Mouse (Mus musculus) embryonic stem cell, embryonic (primary cell): Measurements from ENCODE around the gene Arid2.
"Not testable (repeated sequence)": the region's sequence is repeated elsewhere in the genome, so short reads cannot be mapped to it uniquely, and the experiment has no call there.

Source experiments
- CTCF ChIA-PET, 4 experiments: fragments of 300-600 bp in 2 of 4; fragments of 350-600 bp in 2 of 4; sonication (Branson Sonifier 250); formaldehyde crosslinking; loops; one replicate each; lab custom pipeline; 2022; ENCODE audit warnings: inconsistent platforms in 2 of 4; lab: Charles Lee
- POLR2A ChIA-PET, 4 experiments: fragments of 300-600 bp in 2 of 4; fragments of 350-600 bp in 2 of 4; sonication (Branson Sonifier 250); formaldehyde crosslinking; loops; one replicate each; lab custom pipeline; 2022; ENCODE audit warnings: antibody characterized with exemption in 4 of 4, inconsistent platforms in 1 of 4; lab: Charles Lee

Arid2 gene

DNA sequence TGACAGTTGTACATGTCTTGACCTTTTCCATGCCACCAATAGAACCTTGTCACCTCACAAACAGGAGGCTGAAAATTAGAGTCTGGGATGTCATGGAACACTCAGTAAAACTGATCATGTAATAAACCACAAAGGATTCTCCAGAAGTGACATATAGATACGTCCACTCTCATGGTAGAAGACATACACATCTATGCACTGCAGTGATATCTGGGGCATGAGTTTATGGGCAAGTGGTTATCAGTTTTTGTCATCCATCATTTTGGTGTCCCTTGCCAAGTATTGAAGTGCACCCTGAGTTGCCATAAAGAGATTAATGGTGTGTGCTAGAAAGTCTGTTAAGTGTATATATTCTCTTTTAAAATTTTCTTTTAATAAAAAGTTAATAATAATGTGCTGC, 25.6 kb downstream of the Arid2 start:
- ChIA-PET CTCF (no interaction called here), POLR2A (interaction anchor here in 1 of 4 experiments (1.1 kb wide), 1 partner anchor 21 kb away, joined by 3 read pairs; no protein-coding TSS in a partner anchor)

- CTCF ChIA-PET, result no interaction called here
- POLR2A ChIA-PET, result interaction anchor here in 1 of 4 experiments (0.5 kb wide), 1 partner anchor 82 kb away, joined by 3 read pairs; no protein-coding TSS in a partner anchor
These were observed 28.3 kb downstream of the Arid2 start for GRCm38 (mm10) chr15:96315664-96316063.

GRCm38 (mm10) chr15:96319335-96319734, 32.0 kb downstream of the Arid2 start:
- ChIA-PET POLR2A (interaction anchor here in 2 of 4 experiments (0.6 to 0.7 kb wide), 2 partner anchors 11 to 12 kb away, joined by 3 read pairs; no protein-coding TSS in a partner anchor), CTCF (no interaction called here)

GRCm38 (mm10) chr15:96325726-96326328, 38.5 kb downstream of the Arid2 start:
- POLR2A ChIA-PET, result interaction anchor here in 2 of 4 experiments (1.0 to 1.3 kb wide), 2 partner anchors 17 to 146 kb away, joined by 3 to 4 read pairs; no protein-coding TSS in a partner anchor
- CTCF ChIA-PET, result interaction anchor here in 2 of 4 experiments (0.6 to 0.7 kb wide), 2 partner anchors 316 to 553 kb away, joined by 3 to 13 read pairs; no protein-coding TSS in a partner anchor

DNA sequence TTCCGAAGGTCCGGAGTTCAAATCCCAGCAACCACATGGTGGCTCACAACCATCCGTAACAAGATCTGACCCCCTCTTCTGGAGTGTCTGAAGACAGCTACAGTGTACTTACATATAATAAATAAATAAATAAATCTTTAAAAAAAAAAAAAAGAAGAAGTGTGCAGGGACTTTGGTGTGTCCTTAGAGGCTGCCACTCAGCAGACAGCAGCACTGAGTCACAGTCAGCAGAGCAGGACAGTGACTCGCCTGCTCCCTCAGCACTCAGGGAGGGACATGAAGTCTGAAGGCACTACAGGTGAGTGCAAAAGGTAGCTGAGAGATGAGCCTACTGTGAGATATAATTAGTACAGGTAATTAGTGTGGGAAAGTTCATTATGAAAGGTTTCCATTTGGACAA, 41.4 kb downstream of the Arid2 start:
- CTCF ChIA-PET, result not testable (repeated sequence)
- POLR2A ChIA-PET, result interaction anchor here in 1 of 4 experiments (0.6 kb wide), 1 partner anchor 319 kb away, joined by 3 read pairs; no protein-coding TSS in a partner anchor

GRCm38 (mm10) chr15:96330536-96330935, 43.2 kb downstream of the Arid2 start:
- CTCF ChIA-PET, result no interaction called here
- POLR2A ChIA-PET, result interaction anchor here (0.5 to 1.3 kb wide), 9 partner anchors 9 to 546 kb away, joined by 3 to 5 read pairs (median 3); no protein-coding TSS in a partner anchor

DNA sequence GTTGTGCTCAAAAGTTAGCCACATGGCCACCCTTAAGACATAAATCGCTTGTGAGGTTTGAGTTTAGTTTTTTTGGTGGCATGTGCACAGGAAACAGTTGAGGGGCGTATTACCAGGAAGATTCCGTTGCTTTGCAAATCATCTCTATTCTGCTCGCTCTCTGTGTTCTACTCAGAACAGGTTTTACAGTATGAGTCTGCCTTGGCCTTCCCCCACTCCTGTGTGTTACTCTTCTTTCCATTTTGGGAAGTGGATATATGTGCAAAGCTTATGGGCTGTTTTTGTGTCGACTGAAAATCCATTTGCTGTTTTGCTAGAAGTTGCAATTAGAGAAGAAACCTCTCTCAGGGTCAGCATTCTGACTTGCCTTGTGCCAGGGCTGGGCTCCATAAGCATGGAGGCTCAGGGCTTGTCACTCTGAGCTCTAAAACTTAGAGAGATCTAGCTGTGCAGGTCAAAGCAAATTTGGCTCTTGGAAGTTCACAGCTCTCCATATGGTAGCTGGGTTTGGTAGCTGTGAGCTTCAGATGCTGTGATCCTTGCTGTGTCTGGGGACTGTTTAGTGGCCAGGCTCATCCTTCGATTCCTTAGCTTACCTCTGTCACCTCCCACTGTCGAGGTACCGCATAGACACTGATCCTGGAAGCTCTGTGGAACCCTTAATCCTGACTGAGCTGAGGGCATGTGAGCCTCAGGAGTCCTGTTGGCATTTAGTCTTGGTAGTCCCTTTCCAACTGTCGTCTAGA, 45.3 kb downstream of the Arid2 start:
- ChIA-PET POLR2A (interaction anchor here in 2 of 4 experiments (0.5 to 2.0 kb wide), 17 partner anchors 9 to 1735 kb away, joined by 3 to 5 read pairs (median 3); no protein-coding TSS in a partner anchor), CTCF (interaction anchor here in 2 of 4 experiments (0.6 to 0.8 kb wide), 2 partner anchors 11 to 133 kb away, joined by 3 to 6 read pairs; no protein-coding TSS in a partner anchor)

DNA sequence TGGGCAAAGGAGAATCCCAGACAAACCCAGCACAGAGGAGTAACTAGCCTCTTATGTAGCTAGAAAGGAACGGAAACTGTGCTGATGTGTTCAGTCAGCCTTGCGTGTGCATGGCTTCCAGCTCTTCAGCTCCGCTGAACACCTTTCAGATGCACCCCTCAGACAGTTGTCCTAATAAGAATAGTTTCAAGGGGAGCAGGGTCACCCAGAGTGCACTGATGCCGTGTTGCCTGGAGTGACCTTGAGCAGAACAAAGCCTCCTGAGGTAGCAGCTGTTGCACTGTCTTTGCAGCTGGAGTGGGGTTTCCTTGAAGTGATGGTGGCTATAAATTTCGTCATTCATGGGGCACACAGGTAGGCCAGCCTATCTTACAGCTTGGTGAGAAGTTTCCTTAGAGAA, 46.0 kb downstream of the Arid2 start:
- ChIA-PET CTCF (interaction anchor here in 2 of 4 experiments (0.6 to 0.8 kb wide), 3 partner anchors 12 to 133 kb away, joined by 3 to 6 read pairs (median 3); no protein-coding TSS in a partner anchor), POLR2A (interaction anchor here in 3 of 4 experiments (0.5 to 2.0 kb wide), 18 partner anchors 9 to 1735 kb away, joined by 3 to 5 read pairs (median 3); no protein-coding TSS in a partner anchor)

DNA sequence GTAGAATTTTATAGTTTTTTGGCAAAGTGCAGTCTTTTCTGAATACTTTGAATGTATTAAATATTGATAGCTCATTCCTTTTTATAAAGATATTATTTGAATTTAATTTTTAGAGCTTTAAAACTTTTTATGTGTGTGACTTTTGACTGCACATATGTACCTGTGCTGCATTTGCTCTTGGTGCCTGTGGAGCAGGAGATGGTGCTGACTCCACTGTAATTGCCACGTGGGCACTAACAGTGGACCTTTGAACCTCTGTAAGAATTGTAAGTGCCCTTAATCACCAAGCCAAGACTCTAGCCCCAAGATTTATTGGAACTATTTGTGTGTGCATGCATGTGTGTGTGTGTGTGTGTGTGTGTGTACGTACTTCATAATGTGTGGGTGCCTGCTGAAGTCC, 53.6 kb downstream of the Arid2 start:
- CTCF ChIA-PET, result no interaction called here
- POLR2A ChIA-PET, result interaction anchor here in 1 of 4 experiments (0.6 to 1.1 kb wide), 2 partner anchors 38 to 55 kb away, joined by 3 to 5 read pairs; no protein-coding TSS in a partner anchor

GRCm38 (mm10) chr15:96342097-96342496, 54.8 kb downstream of the Arid2 start:
- ChIA-PET POLR2A (interaction anchor here in 3 of 4 experiments (0.6 to 1.5 kb wide), 12 partner anchors 9 to 672 kb away, joined by 3 to 12 read pairs (median 4); no protein-coding TSS in a partner anchor), CTCF (interaction anchor here in 2 of 4 experiments (0.6 kb wide), 3 partner anchors 327 to 574 kb away, joined by 3 to 7 read pairs (median 4); no protein-coding TSS in a partner anchor)

GRCm38 (mm10) chr15:96342871-96343270, 55.6 kb downstream of the Arid2 start:
- CTCF ChIA-PET, result no interaction called here

DNA sequence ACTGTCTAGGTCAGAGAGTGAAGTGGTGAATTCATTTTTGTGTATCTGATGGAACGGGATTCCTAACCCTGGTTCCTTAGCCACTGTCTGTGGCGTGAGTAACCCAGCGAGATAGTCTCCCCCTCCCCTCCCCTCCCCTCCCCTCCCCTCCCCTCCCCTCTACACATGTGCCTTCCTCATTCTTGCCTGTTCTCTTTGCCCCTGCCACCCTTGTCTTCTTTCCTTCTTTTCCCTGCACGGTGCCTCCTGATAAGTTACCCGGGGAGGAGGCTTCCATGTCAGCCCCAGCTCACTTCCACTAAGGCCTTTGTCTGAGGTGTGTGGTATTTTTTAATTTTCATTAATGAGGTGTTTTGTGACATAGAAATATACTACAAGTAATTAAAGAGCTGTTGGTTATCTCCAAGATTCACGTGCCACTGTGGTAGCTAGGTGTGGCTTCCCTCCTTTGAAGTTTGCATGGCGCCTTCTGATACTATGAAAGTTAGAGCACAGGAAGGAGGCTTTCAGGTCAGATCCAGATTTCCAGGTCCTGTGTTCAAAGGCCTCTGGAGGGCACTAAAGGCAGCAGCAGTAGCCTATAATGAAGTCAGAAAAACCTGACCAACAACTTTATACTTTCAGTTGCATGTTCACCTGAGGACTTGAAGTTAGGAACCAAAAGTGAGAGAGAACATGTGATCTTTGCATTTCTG, 57.4 kb downstream of the Arid2 start:
- ChIA-PET POLR2A (interaction anchor here in 2 of 4 experiments (0.5 to 1.6 kb wide), 5 partner anchors 26 to 194 kb away, joined by 3 to 5 read pairs (median 4); no protein-coding TSS in a partner anchor), CTCF (interaction anchor here in 2 of 4 experiments (0.6 to 1.1 kb wide), 2 partner anchors 33 to 526 kb away, joined by 3 to 7 read pairs; no protein-coding TSS in a partner anchor)

More at GRCm38 (mm10) chr15:96342871-96343270, 55.6 kb downstream of the Arid2 start:
- POLR2A ChIA-PET, result interaction anchor here in 1 of 4 experiments (1.3 to 1.5 kb wide), 2 partner anchors 16 to 18 kb away, joined by 3 to 4 read pairs; no protein-coding TSS in a partner anchor

GRCm38 (mm10) chr15:96345312-96345849, 58.1 kb downstream of the Arid2 start:
- POLR2A ChIA-PET, result interaction anchor here in 2 of 4 experiments (0.5 to 1.6 kb wide), 11 partner anchors 13 to 195 kb away, joined by 3 to 5 read pairs (median 3); no protein-coding TSS in a partner anchor

DNA sequence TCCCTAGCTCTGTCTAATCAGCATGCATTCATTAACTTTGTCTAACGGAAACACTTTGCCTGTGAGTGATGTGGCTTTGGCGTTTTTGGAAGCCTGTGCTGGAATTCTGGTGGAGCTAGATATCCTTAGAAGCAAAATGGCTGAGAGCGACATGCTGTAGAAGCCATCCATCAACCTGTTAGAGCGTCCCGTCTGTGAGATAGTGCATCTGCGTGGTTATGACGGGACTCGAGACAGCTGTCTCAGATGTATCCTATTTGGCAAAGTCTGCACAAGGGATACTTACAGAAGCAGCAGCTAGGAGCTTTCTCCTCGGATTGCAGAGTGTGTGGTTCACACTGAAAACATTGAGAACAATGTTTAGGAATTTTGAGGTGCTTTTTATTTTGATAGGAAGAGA, 64.1 kb downstream of the Arid2 start:
- POLR2A ChIA-PET, result interaction anchor here in 1 of 4 experiments (0.9 to 1.1 kb wide), 3 partner anchors 9 to 57 kb away, joined by 3 to 5 read pairs (median 3); no protein-coding TSS in a partner anchor
- CTCF ChIA-PET, result interaction anchor here in 1 of 4 experiments (1.4 kb wide), 1 partner anchor 22 kb away, joined by 5 read pairs; no protein-coding TSS in a partner anchor

More at GRCm38 (mm10) chr15:96345312-96345849, 58.1 kb downstream of the Arid2 start:
- CTCF ChIA-PET, result interaction anchor here in 2 of 4 experiments (0.6 to 1.1 kb wide), 4 partner anchors 32 to 526 kb away, joined by 3 to 7 read pairs (median 4); no protein-coding TSS in a partner anchor

DNA sequence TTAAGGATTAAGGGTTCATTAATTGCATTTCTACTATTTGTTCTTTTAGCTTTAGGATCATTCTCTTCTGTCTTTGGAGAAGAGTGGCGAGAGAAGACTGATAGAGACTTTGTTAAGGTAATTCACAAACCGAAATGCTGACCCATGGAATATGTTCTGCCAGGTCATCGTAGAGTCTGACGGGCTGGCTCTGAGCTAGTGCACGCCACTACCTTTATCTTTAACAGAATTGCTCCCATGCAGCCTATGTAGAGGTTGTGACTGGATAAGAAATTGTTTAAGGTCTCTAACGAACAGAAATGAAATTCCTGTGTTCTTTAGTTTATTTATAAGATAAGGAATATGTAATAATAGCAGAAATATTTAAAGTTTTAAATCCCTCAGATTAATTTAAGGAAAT, 71.6 kb downstream of the Arid2 start:
- POLR2A ChIA-PET, result interaction anchor here in 2 of 4 experiments (1.4 to 1.7 kb wide), 3 partner anchors 10 to 73 kb away, joined by 3 to 4 read pairs (median 3); no protein-coding TSS in a partner anchor

DNA sequence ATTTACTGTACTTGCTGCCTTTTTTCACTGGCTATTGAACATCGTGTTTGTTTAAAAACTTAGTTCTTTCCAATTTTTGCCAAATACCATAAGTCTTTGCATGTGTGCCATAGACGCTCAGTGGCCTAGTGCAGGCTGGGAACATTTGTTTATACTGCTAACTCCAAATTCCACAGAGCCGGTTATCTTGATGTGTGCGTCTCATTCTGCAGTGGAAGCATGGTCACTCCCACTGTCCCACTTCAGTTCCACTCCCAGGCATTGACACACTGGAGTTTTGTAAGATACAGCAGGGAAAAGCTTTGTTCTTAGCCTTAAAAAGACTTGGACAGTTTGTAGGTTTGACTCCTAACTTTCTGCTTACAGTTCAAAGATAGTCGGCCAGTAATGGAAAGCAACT, 73.3 kb downstream of the Arid2 start:
- ChIA-PET CTCF (no interaction called here), POLR2A (interaction anchor here in 1 of 4 experiments (1.0 to 1.1 kb wide), 2 partner anchors 10 to 263 kb away, joined by 3 to 4 read pairs; no protein-coding TSS in a partner anchor)

More for the DNA sequence above, 71.6 kb downstream of the Arid2 start:
- CTCF ChIA-PET, result interaction anchor here in 1 of 4 experiments (0.7 to 1.6 kb wide), 2 partner anchors 12 to 29 kb away, joined by 3 read pairs; no protein-coding TSS in a partner anchor

DNA sequence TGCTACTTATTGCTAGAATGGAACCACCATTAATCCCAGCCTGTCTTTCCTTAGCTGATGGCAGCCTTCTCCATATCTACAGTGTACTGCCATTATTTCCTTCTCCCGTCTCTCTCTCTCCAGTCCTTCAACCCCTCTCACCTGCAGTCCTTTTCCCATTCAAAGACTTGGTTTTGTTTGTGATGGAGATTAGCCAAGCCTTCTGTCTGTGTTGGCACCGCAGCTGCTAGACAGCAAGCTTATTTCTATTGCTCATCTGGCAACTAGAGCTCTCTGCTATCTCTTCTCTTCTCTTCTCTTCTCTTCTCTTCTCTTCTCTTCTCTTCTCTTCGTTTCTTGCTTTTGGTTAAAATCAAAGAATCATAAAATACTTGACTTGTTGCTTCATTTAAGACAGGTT, 78.0 kb downstream of the Arid2 start:
- POLR2A ChIA-PET, result interaction anchor here in 2 of 4 experiments (1.1 to 2.1 kb wide), 4 partner anchors 10 to 56 kb away, joined by 3 to 4 read pairs (median 4); no protein-coding TSS in a partner anchor
- CTCF ChIA-PET, result interaction anchor here in 1 of 4 experiments (1.5 kb wide), 1 partner anchor 49 kb away, joined by 3 read pairs; no protein-coding TSS in a partner anchor
